Mouse (Mus musculus): ENCODE data around the gene Il1r2. TPM values are rescaled to one million over a fixed set of nuclear protein-coding genes. Genes with fewer than 3 reads are reported as not detected.

The Il1r2 gene
- polyA plus RNA-seq, 1 experiment from 2014 or later: 0.04 TPM

- in situ Hi-C loops (cut with MboI; ENCODE audit: low pct_unique_long_range_greater_than_20kb): no loop called here
- no peak for TF ChIP-seq CTCF (IDR thresholded peaks at IDR 0.05)
- H3K27me3 ChIP-seq: peaks cover 7% of the 10 kb centered on the region
- ChIA-PET CTCF (no interaction called here), POLR2A (no interaction called here)
- DNase-seq (ENCODE audit: low read depth, low spot score) (no peak), ATAC-seq (no peak)
These were observed 40.0 kb upstream of the Il1r2 start for GRCm38 (mm10) chr1:40033743-40034420.

DNA sequence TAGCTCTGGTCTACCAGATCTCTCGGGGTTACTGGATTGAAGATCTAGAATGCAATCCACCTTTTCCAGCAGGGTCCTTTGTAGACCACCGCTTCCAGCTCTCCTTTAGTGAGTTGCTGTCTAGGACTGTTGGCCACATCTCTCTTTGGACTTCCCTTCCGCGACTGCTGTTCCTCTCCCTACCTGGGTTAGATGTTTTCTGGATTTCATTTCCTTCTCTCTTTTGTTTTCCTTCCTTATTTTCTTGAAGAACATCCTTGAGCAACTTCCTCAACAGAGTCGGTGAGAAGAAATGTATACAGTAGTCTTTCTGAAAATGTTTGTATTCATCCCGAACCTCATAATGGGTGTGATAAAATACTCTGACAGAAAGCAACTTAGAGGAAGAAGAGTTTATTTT, 36.0 kb upstream of the Il1r2 start:
- CTCF ChIA-PET: interaction anchor here (1.0 to 1.2 kb wide), 2 partner anchors 15 to 17 kb away, joined by 3 read pairs; no protein-coding TSS in a partner anchor
- in situ Hi-C loops (cut with MboI; ENCODE audit: low pct_unique_long_range_greater_than_20kb): no loop called here
- no peak for TF ChIP-seq CTCF (IDR thresholded peaks at IDR 0.05)
- ATAC-seq (no peak), DNase-seq (ENCODE audit: low read depth, low spot score) (no peak)
- peaks cover 11% of the 10 kb centered on the region for H3K27me3 ChIP-seq
- POLR2A ChIA-PET: no interaction called here

GRCm38 (mm10) chr1:40045686-40046085, 28.2 kb upstream of the Il1r2 start:
- CTCF ChIA-PET: no interaction called here
- DNase-seq (ENCODE audit: low read depth, low spot score) (no peak), ATAC-seq (no peak)
- TF ChIP-seq CTCF (IDR thresholded peaks at IDR 0.05): no peak
- in situ Hi-C loops (cut with MboI; ENCODE audit: low pct_unique_long_range_greater_than_20kb): no loop called here
- POLR2A ChIA-PET: interaction anchor here (0.6 kb wide), 1 partner anchor 25 kb away, joined by 4 read pairs; no protein-coding TSS in a partner anchor
- H3K27me3 ChIP-seq: peaks cover 4% of the 10 kb centered on the region

DNA sequence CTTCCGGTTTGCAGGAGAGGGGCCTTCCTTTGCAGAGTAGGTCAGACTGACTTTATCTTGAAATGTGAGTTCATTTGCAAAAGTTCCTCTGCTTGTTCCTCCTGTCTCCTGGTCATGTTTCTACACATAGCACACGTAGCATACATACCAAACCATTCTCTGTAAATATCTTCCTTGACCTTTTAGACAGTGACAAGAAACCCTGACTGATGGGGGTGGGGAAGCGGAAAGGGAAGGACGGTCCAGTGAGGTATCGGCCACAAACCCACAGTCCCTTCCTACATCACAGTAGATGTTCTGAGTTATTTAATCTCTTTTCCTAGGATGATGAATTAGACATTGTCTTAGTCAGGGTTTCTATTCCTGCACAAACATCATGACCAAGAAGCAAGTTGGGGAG, 27.3 kb upstream of the Il1r2 start:
- DNase-seq (ENCODE audit: low read depth, low spot score): no peak
- ChIA-PET POLR2A (no interaction called here), CTCF (no interaction called here)
- ATAC-seq: no peak
- TF ChIP-seq CTCF (IDR thresholded peaks at IDR 0.05): no peak
- in situ Hi-C loops (cut with MboI; ENCODE audit: low pct_unique_long_range_greater_than_20kb): no loop called here
- peaks cover under 1% of the 10 kb centered on the region for H3K27me3 ChIP-seq

DNA sequence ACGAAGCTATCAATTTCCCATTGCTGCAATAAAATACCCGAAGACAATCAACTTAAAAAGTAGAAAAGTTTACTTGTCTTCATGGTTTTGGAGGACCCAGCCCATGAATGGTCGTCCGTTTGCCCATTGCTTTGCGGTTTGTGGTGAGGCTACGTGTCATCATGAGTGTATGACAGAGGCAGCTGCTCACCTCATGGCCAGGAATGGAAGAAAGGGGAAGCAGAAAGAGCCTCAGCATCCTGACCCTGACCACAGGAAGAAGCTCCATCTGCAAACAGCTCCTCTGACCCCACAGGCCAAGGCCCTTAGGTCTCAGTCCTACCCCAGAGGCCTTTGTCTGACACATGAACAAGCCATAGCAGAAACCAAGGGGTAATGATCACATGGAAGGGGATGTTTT, 22.7 kb upstream of the Il1r2 start:
- ChIA-PET CTCF (no interaction called here), POLR2A (no interaction called here)
- no peak for TF ChIP-seq CTCF (IDR thresholded peaks at IDR 0.05)
- DNase-seq (ENCODE audit: low read depth, low spot score): no peak
- H3K27me3 ChIP-seq: no peaks in the 10 kb centered on the region
- no peak for ATAC-seq
- in situ Hi-C loops (cut with MboI; ENCODE audit: low pct_unique_long_range_greater_than_20kb): no loop called here

GRCm38 (mm10) chr1:40052156-40052555, 21.7 kb upstream of the Il1r2 start:
- no peak for DNase-seq (ENCODE audit: low read depth, low spot score)
- in situ Hi-C loops (cut with MboI; ENCODE audit: low pct_unique_long_range_greater_than_20kb): no loop called here
- POLR2A ChIA-PET: no interaction called here
- CTCF ChIA-PET: no interaction called here
- ATAC-seq: no peak
- no peak for TF ChIP-seq CTCF (IDR thresholded peaks at IDR 0.05)
- H3K27me3 ChIP-seq: no peaks in the 10 kb centered on the region

- CTCF ChIA-PET: no interaction called here
- DNase-seq (ENCODE audit: low read depth, low spot score) (no peak), ATAC-seq (no peak)
- H3K27me3 ChIP-seq: no peaks in the 10 kb centered on the region
- TF ChIP-seq CTCF (IDR thresholded peaks at IDR 0.05): no peak
- POLR2A ChIA-PET: no interaction called here
- in situ Hi-C loops (cut with MboI; ENCODE audit: low pct_unique_long_range_greater_than_20kb): no loop called here
These were observed 20.8 kb upstream of the Il1r2 start for GRCm38 (mm10) chr1:40053071-40053470.

DNA sequence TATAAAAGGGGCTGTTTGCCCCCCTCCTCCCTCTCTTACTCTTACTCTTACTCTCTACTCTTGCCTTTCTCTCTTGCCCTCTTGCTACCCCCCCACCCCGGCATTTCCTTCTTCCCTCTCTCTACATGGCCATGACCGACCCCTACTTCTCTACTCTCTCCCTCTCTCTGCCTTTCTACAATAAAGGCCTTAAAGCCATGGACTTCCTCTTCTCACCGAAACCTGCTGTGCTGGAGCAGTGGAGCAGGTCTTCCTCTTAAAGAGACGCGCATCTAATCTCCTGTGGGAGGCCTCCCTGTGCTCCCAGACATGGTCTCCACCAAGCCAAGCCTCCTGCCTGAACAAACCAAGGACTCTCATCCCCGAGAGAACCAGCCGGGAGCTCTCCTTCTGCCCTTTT, 18.8 kb upstream of the Il1r2 start:
- in situ Hi-C loops (cut with MboI; ENCODE audit: low pct_unique_long_range_greater_than_20kb): no loop called here
- ATAC-seq (no peak), DNase-seq (ENCODE audit: low read depth, low spot score) (no peak)
- no peak for TF ChIP-seq CTCF (IDR thresholded peaks at IDR 0.05)
- no peaks in the 10 kb centered on the region for H3K27me3 ChIP-seq
- ChIA-PET CTCF (no interaction called here), POLR2A (no interaction called here)

- DNase-seq (ENCODE audit: low read depth, low spot score) (no peak), ATAC-seq (no peak)
- in situ Hi-C loops (cut with MboI; ENCODE audit: low pct_unique_long_range_greater_than_20kb): no loop called here
- CTCF ChIA-PET: no interaction called here
- H3K27me3 ChIP-seq: no peaks in the 10 kb centered on the region
- TF ChIP-seq CTCF (IDR thresholded peaks at IDR 0.05): no peak
- POLR2A ChIA-PET: no interaction called here
These were observed 17.9 kb upstream of the Il1r2 start for GRCm38 (mm10) chr1:40055963-40056362.

- ChIA-PET POLR2A (no interaction called here), CTCF (no interaction called here)
- no peak for TF ChIP-seq CTCF (IDR thresholded peaks at IDR 0.05)
- no peak for DNase-seq (ENCODE audit: low read depth, low spot score)
- ATAC-seq: no peak
- peaks cover under 1% of the 10 kb centered on the region for H3K27me3 ChIP-seq
- in situ Hi-C loops (cut with MboI; ENCODE audit: low pct_unique_long_range_greater_than_20kb): no loop called here
These were observed 16.5 kb upstream of the Il1r2 start for GRCm38 (mm10) chr1:40057351-40057750.

DNA sequence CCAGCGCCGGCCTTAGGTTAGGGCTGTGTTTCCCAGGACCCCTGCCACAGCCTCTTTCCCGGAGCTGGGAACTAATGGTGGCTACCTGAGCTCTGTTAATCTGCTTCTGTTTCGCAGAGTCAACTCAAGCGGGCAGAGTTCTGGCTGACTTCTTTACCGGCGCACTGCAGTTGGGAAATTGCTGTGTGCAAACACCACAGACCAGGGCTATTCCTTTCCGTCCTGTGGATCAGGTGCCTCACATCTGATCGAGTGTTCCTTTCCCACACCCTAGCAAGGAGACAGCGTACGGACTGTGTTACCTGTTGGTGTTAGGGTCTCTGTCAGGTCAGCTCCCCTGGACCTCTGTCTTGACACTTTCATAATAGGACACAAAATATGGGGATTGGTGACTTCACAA, 15.9 kb upstream of the Il1r2 start:
- ATAC-seq: no peak
- DNase-seq (ENCODE audit: low read depth, low spot score): no peak
- in situ Hi-C loops (cut with MboI; ENCODE audit: low pct_unique_long_range_greater_than_20kb): no loop called here

GRCm38 (mm10) chr1:40059122-40059774, 14.6 kb upstream of the Il1r2 start:
- CTCF ChIA-PET: no interaction called here

More for the DNA sequence above, 15.9 kb upstream of the Il1r2 start:
- peaks cover 6% of the 10 kb centered on the region for H3K27me3 ChIP-seq
- CTCF ChIA-PET: no interaction called here
- no peak for TF ChIP-seq CTCF (IDR thresholded peaks at IDR 0.05)
- POLR2A ChIA-PET: no interaction called here

More at GRCm38 (mm10) chr1:40059122-40059774, 14.6 kb upstream of the Il1r2 start:
- POLR2A ChIA-PET: no interaction called here
- no peak for TF ChIP-seq CTCF (IDR thresholded peaks at IDR 0.05)
- no peak for DNase-seq (ENCODE audit: low read depth, low spot score)
- peaks cover 6% of the 10 kb centered on the region for H3K27me3 ChIP-seq
- no peak for ATAC-seq
- in situ Hi-C loops (cut with MboI; ENCODE audit: low pct_unique_long_range_greater_than_20kb): no loop called here

Measured in Patski (cell line).